Mouse (Mus musculus) heart, adult 2 months (tissue): Measurements from ENCODE around the gene Lce3b. TPM values are rescaled to one million over a fixed set of nuclear protein-coding genes. Genes with fewer than 3 reads are reported as not detected.
A peak's percentile ranks its signal among the peaks of the same experiment; 100 is the strongest.

Experiments used
- DNase-seq, 2 experiments: peaks; one replicate each; pipeline ENCODE4 v3.0.0; 2021
- H3K27ac ChIP-seq: fragments of 200-600 bp; 2 replicates; pipeline ENCODE4 v1.8.1; 2022
- H3K27me3 ChIP-seq: fragments of 200-500 bp; 2 replicates; pipeline ENCODE4 v1.6.1; 2012; ENCODE audit warnings: mild to moderate bottlenecking, low read length, inconsistent platforms, mixed read lengths; ENCODE audit not compliant: control insufficient read depth, insufficient read depth
- H3K36me3 ChIP-seq: fragments of 200-500 bp; 2 replicates; pipeline ENCODE4 v1.6.1; 2012; ENCODE audit warnings: low read length, inconsistent platforms; ENCODE audit not compliant: control insufficient read depth, insufficient read depth
- H3K4me1 ChIP-seq: fragments of 200-500 bp; 2 replicates; pipeline ENCODE4 v1.6.1; 2011; ENCODE audit warnings: low read length; ENCODE audit not compliant: control insufficient read depth, insufficient read depth
- H3K4me3 ChIP-seq: fragments of 200-600 bp; 2 replicates; pipeline ENCODE4 v1.8.1; 2022
- H3K79me2 ChIP-seq: fragments of 200-500 bp; replicated peaks from 2 replicates; pipeline ENCODE4 v1.6.1; 2012; ENCODE audit warnings: mild to moderate bottlenecking, inconsistent platforms, low read length, moderate library complexity, mixed read lengths; ENCODE audit not compliant: control insufficient read depth, insufficient read depth
- H3K9ac ChIP-seq: fragments of 200-500 bp; 2 replicates; pipeline ENCODE4 v1.6.1; 2012; ENCODE audit warnings: low read depth, mild to moderate bottlenecking, control low read depth, inconsistent platforms, low read length, mixed read lengths
- CTCF ChIP-seq: fragments of 200-600 bp; IDR thresholded peaks from 2 replicates; pipeline ENCODE4 v1.8.1; 2022; ENCODE audit warnings: antibody characterized with exemption, mild to moderate bottlenecking, moderate library complexity
- EP300 ChIP-seq: fragments of 200-500 bp; IDR thresholded peaks from 2 replicates; pipeline ENCODE4 v1.6.1; 2011; ENCODE audit warnings: low read depth, low read length, control low read depth; ENCODE audit not compliant: insufficient read depth
- POLR2A ChIP-seq: fragments of 200-500 bp; IDR thresholded peaks from 2 replicates; pipeline ENCODE4 v1.6.1; 2011; ENCODE audit warnings: mild to moderate bottlenecking, low read depth, low read length, control low read depth; ENCODE audit not compliant: insufficient read depth
- WGBS: fragments of 180-500 bp; shearing (Covaris S2); methylation state at CpG from one replicate; pipeline ENCODE4 v1.1.7; 2018; 5-methylcytosine and 5-hydroxymethylcytosine counted together
- intact Hi-C: fragments of 180-260 bp; cut with DNase I; formaldehyde crosslinking; loops from one replicate; pipeline ENCODE4 v1.15.1; 2025
- polyA plus RNA-seq: library from polyadenylated mRNA; depleted of rRNA; stranded (reverse); fragments of >200 nt; gene quantifications from 2 replicates; pipeline ENCODE4 v1.2.3, GENCODE M21; 2012; rRNA removed
- total RNA-seq, 2 experiments: library from RNA; stranded (reverse); gene quantifications; 2 replicates each; pipeline ENCODE4 v1.2.3; 2021

Lce3b gene
- total and polyA plus RNA-seq, 3 experiments: not detected

DNA sequence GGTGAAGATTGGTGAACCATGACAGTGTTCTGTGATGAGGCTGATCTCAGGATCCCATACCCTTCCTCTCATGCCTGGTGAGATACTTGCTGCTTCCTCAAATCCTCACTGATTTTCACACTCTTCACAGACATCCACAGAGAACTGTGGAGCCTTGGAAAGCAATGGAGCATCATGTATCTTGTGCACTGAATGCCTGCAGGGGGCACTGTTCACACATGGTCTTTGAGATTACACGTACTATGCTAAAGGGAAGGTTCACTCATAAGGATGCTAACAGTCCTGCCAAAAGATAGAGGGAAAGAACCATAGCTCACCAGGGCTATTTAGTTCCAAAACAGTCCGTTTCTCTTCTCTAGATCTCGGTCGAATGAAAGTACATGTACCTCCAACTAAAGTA lies 12.4 kb upstream of the Lce3b start:
- no peaks in the 10 kb centered on the region for H3K79me2 ChIP-seq
- no peak overlapping the region for H3K27ac ChIP-seq
- WGBS: 48% methylated on average over 4 of the region's 4 CpGs
- H3K4me1 ChIP-seq: no peaks in the 10 kb centered on the region
- H3K9ac ChIP-seq: no peak overlapping the region
- no peak for TF ChIP-seq POLR2A
- no peak for TF ChIP-seq EP300
- peak; percentile 32 for TF ChIP-seq CTCF
- no peak overlapping the region for H3K4me3 ChIP-seq
- intact Hi-C loops: no loop called here
- no peaks in the 10 kb centered on the region for H3K36me3 ChIP-seq
- DNase-seq: no peak
- H3K27me3 ChIP-seq: no peaks in the 10 kb centered on the region

DNA sequence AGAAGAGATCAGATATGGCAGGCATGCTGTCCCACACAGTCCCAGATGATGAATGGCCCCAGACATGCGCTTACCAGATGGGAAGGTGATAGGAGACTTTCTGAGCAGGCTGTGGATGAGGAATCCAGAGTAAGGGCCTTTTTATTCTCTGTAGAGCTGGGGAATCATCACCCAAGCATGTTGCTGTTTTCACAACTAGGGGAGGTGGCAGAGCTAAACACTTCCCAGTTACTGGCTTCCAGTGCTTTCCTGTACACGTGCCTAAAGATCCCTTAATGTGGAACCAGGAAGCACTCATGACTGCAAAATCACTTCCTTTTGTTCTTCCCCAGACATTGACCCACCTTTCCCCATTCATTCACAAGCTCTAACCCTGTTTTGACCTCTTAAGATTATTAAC lies 6.6 kb upstream of the Lce3b start, which contains the start of gene Lce3a:
Lce3a (minus strand) TSS at position 101 of the 400 bp plus-strand sequence.
- TF ChIP-seq POLR2A (no peak), EP300 (no peak), CTCF (no peak)
- DNase-seq: no peak
- H3K36me3 ChIP-seq: no peaks in the 10 kb centered on the region
- WGBS: 37% methylated on average over 2 of the region's 2 CpGs
- H3K27ac ChIP-seq: no peak within 1 kb of the TSS
- H3K4me3 ChIP-seq: no peak within 1 kb of the TSS
- no peaks in the 10 kb centered on the region for H3K27me3 ChIP-seq
- H3K9ac ChIP-seq: no peak within 1 kb of the TSS
- intact Hi-C loops: no loop called here
- H3K4me1 ChIP-seq: no peaks in the 10 kb centered on the region
- no peaks in the 10 kb centered on the region for H3K79me2 ChIP-seq

DNA sequence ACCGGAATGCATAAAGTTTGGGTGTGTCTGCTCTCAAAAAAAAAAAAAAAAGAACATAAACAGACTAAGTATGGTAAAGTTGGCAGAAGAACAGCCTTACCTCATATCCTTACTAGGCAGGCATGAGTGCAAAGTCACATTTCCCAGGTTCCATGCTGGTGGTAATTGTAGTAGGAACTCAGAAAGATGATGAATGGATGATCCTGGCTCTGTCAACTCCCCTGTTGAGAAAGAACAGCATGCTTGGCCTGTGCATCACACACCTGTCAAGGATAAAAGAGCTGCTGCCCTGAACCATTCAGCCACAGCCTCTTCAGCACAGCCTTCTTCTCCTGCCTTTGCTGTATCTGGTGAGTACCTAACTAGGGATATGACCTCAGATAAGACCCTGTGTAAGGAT lies 11.4 kb downstream of the Lce3b start, which contains the start of gene Lce3c:
Lce3c (plus strand) TSS at position 301 of the 400 bp plus-strand sequence.
- WGBS: 81% methylated on average over 1 of the region's 1 CpGs
- no peak within 1 kb of the TSS for H3K4me3 ChIP-seq
- H3K4me1 ChIP-seq: no peaks in the 10 kb centered on the region
- TF ChIP-seq EP300: no peak
- no peak for TF ChIP-seq CTCF
- no peak for TF ChIP-seq POLR2A
- H3K27ac ChIP-seq: no peak within 1 kb of the TSS
- H3K9ac ChIP-seq: no peak within 1 kb of the TSS
- intact Hi-C loops: no loop called here
- no peaks in the 10 kb centered on the region for H3K36me3 ChIP-seq
- no peaks in the 10 kb centered on the region for H3K79me2 ChIP-seq
- no peaks in the 10 kb centered on the region for H3K27me3 ChIP-seq
- no peak for DNase-seq

DNA sequence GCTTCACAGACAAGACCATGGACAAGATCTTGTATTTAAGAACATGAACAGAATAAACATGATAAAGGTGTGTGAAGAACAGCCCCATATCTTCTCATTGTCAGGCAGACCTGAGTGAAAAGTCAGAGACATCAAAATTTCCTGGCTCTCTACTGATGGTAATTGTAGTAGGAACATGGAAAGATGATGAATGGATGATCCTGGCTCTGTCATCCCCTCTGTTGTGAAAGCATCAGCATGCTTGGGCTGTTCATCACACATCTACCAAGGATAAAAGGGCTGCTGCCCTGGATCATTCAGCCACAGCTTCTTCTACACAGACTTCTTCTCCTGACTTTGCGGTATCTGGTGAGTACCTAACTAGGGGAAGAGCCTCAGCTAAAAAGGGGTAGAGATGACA lies 24.3 kb downstream of the Lce3b start, which contains the start of gene Lce3d:
Lce3d (plus strand) TSS at position 301 of the 400 bp plus-strand sequence.
- Histone ChIP-seq H3K27me3 (no peaks in the 10 kb centered on the region), H3K4me3 (no peak within 1 kb of the TSS), H3K9ac (no peak within 1 kb of the TSS), H3K79me2 (no peaks in the 10 kb centered on the region), H3K4me1 (no peaks in the 10 kb centered on the region), H3K36me3 (no peaks in the 10 kb centered on the region), H3K27ac (no peak within 1 kb of the TSS)
- no peak for TF ChIP-seq CTCF
- no peak for TF ChIP-seq POLR2A
- TF ChIP-seq EP300: no peak
- 85% methylated on average over 1 of the region's 1 CpGs for WGBS
- no peak for DNase-seq
- intact Hi-C loops: no loop called here

DNA sequence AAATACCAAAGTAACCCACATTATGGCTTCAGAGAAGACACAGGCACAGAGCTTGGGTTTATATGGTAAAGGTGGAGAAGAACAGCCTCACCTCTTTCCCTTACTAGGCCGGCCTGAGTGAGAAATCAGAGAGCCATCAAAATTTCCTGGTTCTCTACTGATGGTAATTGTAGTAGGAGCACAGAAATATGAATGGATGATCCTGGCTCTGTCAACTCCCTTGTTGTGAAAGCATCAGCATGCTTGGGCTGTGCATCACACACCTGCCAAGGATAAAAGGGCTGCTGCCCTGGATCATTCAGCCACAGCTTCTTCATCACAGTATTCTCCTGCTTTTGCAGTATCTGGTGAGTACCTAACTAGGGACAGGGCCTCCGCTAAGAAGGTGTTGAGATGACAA lies 34.0 kb downstream of the Lce3b start, which contains the start of gene Lce3e:
Lce3e (plus strand) TSS at position 301 of the 400 bp plus-strand sequence.
- Histone ChIP-seq H3K9ac (no peak within 1 kb of the TSS), H3K27ac (no peak within 1 kb of the TSS), H3K36me3 (no peaks in the 10 kb centered on the region), H3K79me2 (no peaks in the 10 kb centered on the region), H3K27me3 (no peaks in the 10 kb centered on the region), H3K4me3 (no peak within 1 kb of the TSS), H3K4me1 (no peaks in the 10 kb centered on the region)
- intact Hi-C loops: no loop called here
- TF ChIP-seq CTCF (no peak), POLR2A (no peak), EP300 (no peak)
- DNase-seq: no peak
- 80% methylated on average over 2 of the region's 2 CpGs for WGBS

DNA sequence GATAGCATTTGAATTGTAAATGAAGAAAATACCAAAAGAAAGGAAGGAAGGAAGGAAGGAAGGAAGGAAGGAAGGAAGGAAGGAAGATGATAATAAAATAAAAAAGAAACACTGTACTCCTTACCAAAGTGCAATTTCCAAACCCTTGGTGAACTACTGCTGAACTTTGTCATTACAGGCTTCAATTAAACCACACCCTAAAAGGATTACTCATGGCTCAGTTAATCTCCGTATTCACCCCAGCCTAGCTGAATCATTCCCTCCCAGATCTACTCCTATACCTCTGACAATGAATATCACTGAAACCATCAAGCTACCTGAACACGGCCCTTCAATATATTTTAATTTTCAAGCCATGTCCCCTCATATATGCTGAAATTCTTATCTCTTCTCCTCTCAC lies 45.7 kb downstream of the Lce3b start:
- Histone ChIP-seq H3K27me3 (no peaks in the 10 kb centered on the region), H3K4me3 (no peak overlapping the region), H3K36me3 (no peaks in the 10 kb centered on the region), H3K79me2 (no peaks in the 10 kb centered on the region), H3K9ac (no peak overlapping the region), H3K27ac (no peak overlapping the region), H3K4me1 (no peaks in the 10 kb centered on the region)
- TF ChIP-seq CTCF (no peak), EP300 (no peak), POLR2A (no peak)
- DNase-seq: no peak
- intact Hi-C loops: no loop called here
- WGBS: 59% methylated on average over 2 of the region's 2 CpGs

Other genes with a start within 250 kb of the Lce3b start
- not detected for gene Lce1d, start 245.8 kb upstream of the Lce3b start, total RNA-seq
- not detected in 2 replicates for gene Lce1d, start 245.8 kb upstream of the Lce3b start, polyA plus RNA-seq
- gene Lce1e, start 223.9 kb upstream of the Lce3b start, total RNA-seq: not detected
- not detected in 2 replicates for gene Lce1e, start 223.9 kb upstream of the Lce3b start, polyA plus RNA-seq
- not detected for gene Lce1f, start 212.6 kb upstream of the Lce3b start, total RNA-seq
- not detected in 2 replicates for gene Lce1f, start 212.6 kb upstream of the Lce3b start, polyA plus RNA-seq
- gene Gm38119, start 193.9 kb upstream of the Lce3b start, total RNA-seq: not detected
- not detected in 2 replicates for gene Gm38119, start 193.9 kb upstream of the Lce3b start, polyA plus RNA-seq
- gene Lce1g, start 180.6 kb upstream of the Lce3b start, total RNA-seq: not detected
- gene Lce1g, start 180.6 kb upstream of the Lce3b start, polyA plus RNA-seq: not detected in 2 replicates
- gene Lce1h, start 167.9 kb upstream of the Lce3b start, total RNA-seq: not detected
- not detected in 2 replicates for gene Lce1h, start 167.9 kb upstream of the Lce3b start, polyA plus RNA-seq
- not detected for gene Lce1i, start 154.1 kb upstream of the Lce3b start, total RNA-seq
- gene Lce1i, start 154.1 kb upstream of the Lce3b start, polyA plus RNA-seq: not detected in 2 replicates
- gene Lce1j, start 142.5 kb upstream of the Lce3b start, total RNA-seq: not detected
- not detected in 2 replicates for gene Lce1j, start 142.5 kb upstream of the Lce3b start, polyA plus RNA-seq
- not detected for gene Lce1k, start 125.1 kb upstream of the Lce3b start, total RNA-seq
- not detected in 2 replicates for gene Lce1k, start 125.1 kb upstream of the Lce3b start, polyA plus RNA-seq
- gene Kprp, start 105.7 kb upstream of the Lce3b start, total RNA-seq: not detected
- gene Kprp, start 105.7 kb upstream of the Lce3b start, polyA plus RNA-seq: not detected in 2 replicates
- gene Lce1l, start 81.7 kb upstream of the Lce3b start, total RNA-seq: not detected
- not detected in 2 replicates for gene Lce1l, start 81.7 kb upstream of the Lce3b start, polyA plus RNA-seq
- gene 2310050C09Rik, start 62.8 kb upstream of the Lce3b start, total RNA-seq: not detected
- not detected in 2 replicates for gene 2310050C09Rik, start 62.8 kb upstream of the Lce3b start, polyA plus RNA-seq
- gene Lce3a, start 6.7 kb upstream of the Lce3b start, total RNA-seq: not detected
- not detected in 2 replicates for gene Lce3a, start 6.7 kb upstream of the Lce3b start, polyA plus RNA-seq
- not detected for gene Lce3c, start 11.5 kb downstream of the Lce3b start, total RNA-seq
- gene Lce3c, start 11.5 kb downstream of the Lce3b start, polyA plus RNA-seq: not detected in 2 replicates
- not detected for gene Lce3d, start 24.4 kb downstream of the Lce3b start, total RNA-seq
- gene Lce3d, start 24.4 kb downstream of the Lce3b start, polyA plus RNA-seq: not detected in 2 replicates
- not detected for gene Lce3e, start 34.1 kb downstream of the Lce3b start, total RNA-seq
- not detected in 2 replicates for gene Lce3e, start 34.1 kb downstream of the Lce3b start, polyA plus RNA-seq
- gene Lce3f, start 59.2 kb downstream of the Lce3b start, total RNA-seq: not detected
- not detected in 2 replicates for gene Lce3f, start 59.2 kb downstream of the Lce3b start, polyA plus RNA-seq
- gene Crct1, start 82.7 kb downstream of the Lce3b start, total RNA-seq: not detected
- not detected in 2 replicates for gene Crct1, start 82.7 kb downstream of the Lce3b start, polyA plus RNA-seq
- not detected for gene Lce1m, start 86.1 kb downstream of the Lce3b start, total RNA-seq
- not detected in 2 replicates for gene Lce1m, start 86.1 kb downstream of the Lce3b start, polyA plus RNA-seq
- not detected for gene Gm4858, start 135.8 kb downstream of the Lce3b start, total RNA-seq
- not detected in 2 replicates for gene Gm4858, start 135.8 kb downstream of the Lce3b start, polyA plus RNA-seq
- gene Crnn, start 211.8 kb downstream of the Lce3b start, total RNA-seq: not detected
- gene Crnn, start 211.8 kb downstream of the Lce3b start, polyA plus RNA-seq: not detected in 2 replicates